Mouse (Mus musculus): Measurements from ENCODE around the gene Pla2g15. TPM values are rescaled to one million over a fixed set of nuclear protein-coding genes. Genes with fewer than 3 reads are reported as not detected.

Pla2g15 gene
- total RNA-seq (2023), result 1 to 10 TPM; 5.8 to 6.0 TPM

DNA sequence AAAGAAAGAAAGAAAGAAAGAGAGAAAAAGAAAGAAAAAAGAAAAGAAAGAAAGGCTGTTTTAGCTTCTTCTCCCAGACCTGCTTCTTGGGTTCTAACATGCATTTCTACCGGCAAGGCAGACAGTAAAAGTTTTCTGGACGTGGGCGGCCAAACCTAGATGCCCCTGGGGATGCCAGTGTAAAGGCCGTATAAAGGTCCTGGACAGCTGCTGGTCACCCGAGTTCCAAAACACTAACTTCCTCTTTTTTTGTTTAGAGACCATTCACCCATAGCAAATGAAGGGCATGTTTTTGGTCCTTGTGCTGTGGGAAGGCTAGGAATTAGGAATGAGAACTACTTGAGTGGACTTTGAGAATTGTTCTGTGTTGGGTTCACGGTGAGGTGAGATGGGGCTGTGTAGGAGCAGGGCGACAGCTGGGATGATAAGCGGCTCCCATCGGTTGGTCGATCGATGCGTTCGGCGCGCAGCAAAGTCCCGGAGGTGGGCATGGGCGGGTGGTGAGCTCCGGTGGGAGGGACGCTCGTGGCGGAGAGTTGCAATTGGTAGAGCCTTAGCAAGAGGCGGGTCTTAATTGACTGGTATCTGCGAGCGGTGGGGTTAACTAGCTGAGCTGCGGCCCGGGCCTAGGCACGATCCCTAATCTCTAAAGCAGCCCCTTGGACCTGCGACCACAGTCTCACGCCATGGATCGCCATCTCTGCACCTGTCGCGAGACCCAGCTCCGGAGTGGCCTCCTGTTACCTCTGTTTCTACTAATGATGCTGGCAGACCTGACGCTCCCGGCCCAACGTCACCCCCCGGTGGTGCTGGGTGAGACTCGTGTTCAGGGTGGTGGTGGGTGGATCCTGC lies at the start of gene Pla2g15:
Gene Pla2g15, plus strand, starts transcription at position 599 of the 852 bp plus-strand sequence.

DNA sequence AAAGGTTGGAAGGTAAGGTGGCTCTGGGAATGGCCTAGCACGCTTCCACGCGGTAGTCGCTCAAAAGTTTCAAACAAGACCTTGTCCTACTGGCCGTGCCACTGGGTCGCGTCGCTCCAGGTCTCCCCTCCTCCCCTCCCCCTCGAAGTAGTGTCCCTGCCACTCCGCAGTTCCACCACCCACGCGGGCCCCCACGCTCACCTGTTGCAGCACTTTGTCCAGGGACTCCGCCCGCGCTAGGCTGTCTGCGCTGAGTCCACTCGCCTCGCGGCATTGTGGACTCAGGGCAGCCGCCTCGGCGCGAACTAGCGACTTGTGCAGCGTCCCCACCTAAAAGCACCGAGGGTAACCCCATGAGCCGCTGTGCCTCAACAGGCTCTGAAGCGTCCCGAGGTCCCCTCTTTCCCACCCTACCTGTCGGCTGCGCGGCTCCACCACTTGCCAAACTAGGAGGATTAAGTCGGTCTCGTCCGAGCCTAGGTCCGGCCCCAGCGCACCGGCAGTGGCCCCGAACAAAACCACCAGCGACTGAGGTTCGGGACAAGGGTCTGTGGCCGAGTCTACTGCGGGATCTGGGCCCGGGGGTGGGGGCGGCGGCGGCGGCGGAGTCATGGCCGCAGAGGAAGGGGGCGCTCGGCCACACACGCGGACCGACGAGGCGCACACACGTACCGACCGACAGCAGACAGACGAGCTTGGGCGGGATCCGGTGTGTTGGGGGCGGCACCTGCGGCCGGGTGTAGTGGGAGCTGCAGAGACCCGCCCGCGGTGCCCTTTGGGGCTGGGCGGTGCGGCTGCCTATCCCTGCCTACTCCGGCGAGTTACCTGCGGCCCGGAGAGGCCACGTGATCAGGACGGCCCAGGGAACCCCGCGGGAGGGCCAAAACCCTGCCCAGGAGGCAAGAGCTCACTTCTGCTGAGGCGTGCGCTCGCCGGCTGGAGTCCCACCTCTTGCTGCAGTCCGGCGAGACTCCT lies 13.8 kb upstream of the Pla2g15 start, which contains the start of gene Esrp2:
Gene Esrp2, minus strand, starts transcription at position 819 of the 975 bp plus-strand sequence.

DNA sequence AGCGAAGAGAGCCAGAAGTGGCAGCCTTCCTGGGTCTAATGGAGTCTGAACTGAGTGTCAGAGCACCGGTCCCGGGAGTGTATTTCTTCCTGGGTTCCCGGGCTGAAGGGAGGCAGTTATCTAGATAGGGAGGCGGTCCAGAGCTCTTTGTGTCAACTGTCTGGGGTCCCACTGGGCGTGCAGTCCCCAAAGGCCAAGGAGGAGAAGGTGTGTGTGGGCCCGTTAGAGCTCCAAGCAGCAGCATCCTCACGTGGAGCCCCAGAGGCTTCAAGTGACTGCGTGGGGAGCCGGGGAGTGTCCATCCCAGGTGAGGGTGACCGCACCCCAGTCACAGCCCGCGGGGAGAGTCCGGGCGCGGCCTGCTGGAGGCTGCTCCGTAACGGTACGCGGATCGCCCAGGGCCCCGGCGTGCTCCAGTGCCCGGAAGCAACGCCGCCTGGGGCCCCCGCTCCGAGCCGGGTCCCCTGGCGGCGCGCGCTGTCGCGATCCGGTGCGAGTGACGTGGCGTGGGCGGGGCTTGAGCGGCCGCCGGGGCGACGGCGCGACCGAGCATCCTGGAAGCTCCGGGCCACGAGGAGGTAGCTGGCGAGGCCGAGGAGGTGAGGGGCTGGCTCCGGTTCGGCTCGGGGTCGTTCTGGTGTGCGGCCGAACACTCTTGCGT lies 18.3 kb downstream of the Pla2g15 start, which contains the start of gene Slc7a6:
Gene Slc7a6, plus strand, starts transcription at position 502 of the 661 bp plus-strand sequence.

DNA sequence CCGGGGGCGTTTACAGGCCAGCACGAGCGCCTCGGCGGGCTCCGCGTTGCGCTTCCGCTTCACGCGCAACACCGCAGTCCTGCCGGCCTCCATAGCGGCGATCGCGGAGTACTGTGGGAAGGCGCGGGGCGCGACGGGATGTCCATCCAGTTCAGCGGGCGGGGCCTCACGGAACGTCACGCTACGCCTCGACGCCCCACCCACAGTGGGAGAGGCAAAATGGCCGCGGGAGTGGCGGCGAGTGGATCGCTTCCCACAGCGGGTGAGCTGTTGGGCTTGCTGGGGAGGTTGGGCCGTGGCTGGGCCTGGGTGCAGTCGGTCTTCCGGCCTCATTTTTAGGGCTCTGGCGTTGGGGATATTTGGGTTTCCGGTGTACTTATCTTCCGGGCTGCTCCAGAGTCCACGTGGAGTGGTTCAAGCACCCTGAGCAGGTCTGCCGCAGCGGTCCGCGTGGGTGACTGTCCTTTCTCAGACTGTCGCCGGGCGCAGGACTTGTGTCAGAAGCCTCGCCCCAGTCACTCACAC lies 60.7 kb downstream of the Pla2g15 start, which contains the start of the genes Slc7a6os and Prmt7:
Gene Slc7a6os, minus strand, starts transcription at position 115 of the 525 bp plus-strand sequence.
Gene Prmt7, plus strand, starts transcription at position 116 of the 525 bp plus-strand sequence.

Other genes starting within 250 kb of the Pla2g15 start
- 10 to 100 TPM; 23.2 TPM for gene Pskh1, start 250.0 kb upstream of the Pla2g15 start, total RNA-seq (2023)
- 1 to 10 TPM in 1 of 2 experiments, not detected in 1; 2.9 TPM for gene Ctrl, start 216.5 kb upstream of the Pla2g15 start, total RNA-seq (2023)
- 100 to 1,000 TPM; 159 to 185 TPM for gene Psmb10, start 212.0 kb upstream of the Pla2g15 start, total RNA-seq (2023)
- gene Lcat, start 207.0 kb upstream of the Pla2g15 start, total RNA-seq (2023), result under 1 TPM; 0.41 to 0.56 TPM
- gene Slc12a4, start 184.3 kb upstream of the Pla2g15 start, total RNA-seq (2023), result 10 to 100 TPM; 13.5 to 17.9 TPM
- gene Dpep3, start 171.0 kb upstream of the Pla2g15 start, total RNA-seq (2023), result not detected
- gene Dus2, start 159.1 kb upstream of the Pla2g15 start, total RNA-seq (2023), result 10 to 100 TPM; 16.3 to 19.8 TPM
- not detected for gene Dpep2nb, start 144.4 kb upstream of the Pla2g15 start, total RNA-seq (2023)
- 1 to 10 TPM; 8.3 to 9.5 TPM for gene Ddx28, start 138.5 kb upstream of the Pla2g15 start, total RNA-seq (2023)
- 100 to 1,000 TPM; 205 to 213 TPM for gene Nfatc3, start 91.6 kb upstream of the Pla2g15 start, total RNA-seq (2023)
- gene Esrp2, start 13.4 kb upstream of the Pla2g15 start, total RNA-seq (2023), result under 1 TPM; 0.68 to 0.76 TPM
- gene Slc7a6, start 18.5 kb downstream of the Pla2g15 start, total RNA-seq (2023), result 10 to 100 TPM; 40.7 to 41.6 TPM
- gene Slc7a6os, start 60.5 kb downstream of the Pla2g15 start, total RNA-seq (2023), result 10 to 100 TPM; 71.4 to 77.8 TPM
- 10 to 100 TPM; 31.2 to 34.2 TPM for gene Prmt7, start 60.5 kb downstream of the Pla2g15 start, total RNA-seq (2023)
- under 1 TPM in 1 of 2 experiments, not detected in 1; 0.17 TPM for gene Smpd3, start 187.6 kb downstream of the Pla2g15 start, total RNA-seq (2023)